ENCODE assay signal across 26 mouse cellular contexts in the genomic region with DNA sequence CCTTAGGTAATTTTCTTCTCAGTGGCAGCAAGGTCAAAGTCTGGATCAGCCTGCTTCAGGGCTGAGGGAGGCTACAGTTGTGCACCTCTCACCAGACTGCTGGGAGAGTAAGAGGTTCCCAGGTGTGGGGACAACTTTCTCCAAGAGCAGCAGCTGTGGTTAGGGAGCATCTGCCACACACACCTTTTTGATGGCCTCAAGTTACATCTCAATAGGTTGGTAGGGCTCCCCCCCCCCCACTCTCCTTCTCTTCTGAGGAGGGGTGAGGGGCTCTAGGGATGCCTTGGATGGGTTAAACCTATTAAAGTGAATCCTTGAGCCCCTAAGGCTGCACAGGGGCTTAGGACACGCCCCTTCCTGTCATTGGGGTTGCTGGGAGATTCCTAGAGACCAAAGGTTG.
"Had no signal": no experiment of that assay in that cellular context is flagged by ENCODE, and none has a peak within 500 bp of the region (broad histone marks: within the 10 kb centered on the region; RNA-seq: fewer than 3 reads in every experiment).

No protein-coding gene starts in this region.

- H3K27ac ChIP-seq: gastrocnemius, adult 2 months; heart, adult 2 months; heart, embryonic 10.5 days; hindbrain, embryonic 10.5 days; hindbrain, embryonic 12.5 days; hindbrain, embryonic 14.5 days; intestine, embryonic 15.5 days; layer of hippocampus, adult 2 months; left cerebral cortex, adult 2 months; limb, embryonic 10.5 days; limb, embryonic 12.5 days; liver, embryonic 13.5 days had no signal

- H3K4me2 ChIP-seq: heart, embryonic 12.5 days; hindbrain, embryonic 12.5 days; hindbrain, embryonic 14.5 days; intestine, embryonic 15.5 days; limb, embryonic 12.5 days; liver, embryonic 11.5 days; liver, embryonic 13.5 days had no signal

- H3K27me3 ChIP-seq: intestine, embryonic 15.5 days; limb, embryonic 12.5 days had no signal

- DNase-seq: gastrocnemius, adult 2 months; gastrocnemius, postnatal 14 days; gastrocnemius, postnatal 36 days; heart, adult 2 months; heart, postnatal 10 days; heart, postnatal 4 days; kidney, adult 18-20 months; kidney, adult 8-10 months; kidney, postnatal 10 days; kidney, postnatal 25 days; kidney, postnatal 4 days; liver; liver, embryonic 13.5 days had no signal

- H3K9me3 ChIP-seq: heart, embryonic 10.5 days; heart, embryonic 12.5 days; hindbrain, embryonic 10.5 days; hindbrain, embryonic 12.5 days; intestine, embryonic 15.5 days; limb, embryonic 10.5 days; limb, embryonic 12.5 days; liver, embryonic 13.5 days had no signal

- H3K4me3 ChIP-seq: gastrocnemius, adult 2 months; heart, adult 2 months; heart, embryonic 10.5 days; heart, embryonic 12.5 days; hindbrain, embryonic 10.5 days; hindbrain, embryonic 12.5 days; intestine, embryonic 15.5 days; layer of hippocampus, adult 2 months; left cerebral cortex, adult 2 months; limb, embryonic 10.5 days; limb, embryonic 12.5 days; liver, embryonic 13.5 days had no signal

- ATAC-seq: inflammation-experienced regulatory T-cells, adult 6 months; intestine, embryonic 15.5 days; intestine, postnatal 0 days had no signal

- H3K36me3 ChIP-seq: heart, embryonic 10.5 days; heart, embryonic 12.5 days; hindbrain, embryonic 10.5 days; hindbrain, embryonic 12.5 days; intestine, embryonic 15.5 days; limb, embryonic 10.5 days; limb, embryonic 12.5 days; liver, embryonic 13.5 days had no signal

- H3K9ac ChIP-seq: heart, embryonic 12.5 days; hindbrain, embryonic 12.5 days; hindbrain, embryonic 14.5 days; intestine, embryonic 15.5 days; limb, embryonic 12.5 days; liver, embryonic 13.5 days had no signal
